Mouse (Mus musculus) midbrain, postnatal 0 days (tissue): Measurements from ENCODE around the gene Tk1. TPM values are rescaled to one million over a fixed set of nuclear protein-coding genes. Genes with fewer than 3 reads are reported as not detected.

Source experiments
- ATAC-seq: fragments of 200-750 bp; cut with Nextera tagmentation; 2 replicates; pipeline ENCODE4 v1.8.0; 2017; ENCODE audit warnings: moderate number of reproducible peaks, mild to moderate bottlenecking, moderate TSS enrichment, moderate library complexity; ENCODE audit not compliant: low FRiP score
- DNase-seq: peaks from one replicate; pipeline ENCODE4 v3.0.0-alpha.2; 2015; ENCODE audit warnings: low spot score
- H3K27ac ChIP-seq: fragments of 300-500 bp; sonication (generic); 2 replicates; pipeline ENCODE4 v1.5.1; 2014; ENCODE audit warnings: low read depth, mild to moderate bottlenecking, low read length, mixed read lengths
- H3K27me3 ChIP-seq: fragments of 300-500 bp; sonication (generic); 2 replicates; pipeline ENCODE4 v1.6.1; 2014; ENCODE audit warnings: low read length, control low read depth, mixed read lengths; ENCODE audit not compliant: insufficient read depth
- H3K36me3 ChIP-seq: fragments of 300-500 bp; sonication (generic); 2 replicates; pipeline ENCODE4 v1.6.1; 2014; ENCODE audit warnings: low read length, control low read depth, mixed read lengths; ENCODE audit not compliant: insufficient read depth
- H3K4me1 ChIP-seq: fragments of 300-500 bp; sonication (generic); 2 replicates; pipeline ENCODE4 v1.6.1; 2014; ENCODE audit warnings: mild to moderate bottlenecking, control low read depth, antibody characterized with exemption, low read length, mixed read lengths; ENCODE audit not compliant: insufficient read depth
- H3K4me2 ChIP-seq: fragments of 300-500 bp; sonication (generic); 2 replicates; pipeline ENCODE4 v1.6.1; 2014; ENCODE audit warnings: low read depth, mild to moderate bottlenecking, low read length, mixed read lengths; ENCODE audit not compliant: poor library complexity, severe bottlenecking
- H3K4me3 ChIP-seq: fragments of 300-500 bp; sonication (generic); 2 replicates; pipeline ENCODE4 v1.5.1; 2014; ENCODE audit warnings: low read depth, mild to moderate bottlenecking, low read length, moderate library complexity
- H3K9ac ChIP-seq: fragments of 300-500 bp; sonication (generic); replicated peaks from 2 replicates; pipeline ENCODE4 v1.6.1; 2014; ENCODE audit warnings: mild to moderate bottlenecking, low read length, moderate library complexity, mixed read lengths; ENCODE audit not compliant: poor library complexity, severe bottlenecking
- H3K9me3 ChIP-seq: fragments of 300-500 bp; sonication (generic); 2 replicates; pipeline ENCODE4 v1.6.1; 2016; ENCODE audit warnings: low read length, control low read depth
- CTCF ChIP-seq: IDR thresholded peaks from 2 replicates; pipeline ENCODE4 v1.5.1; 2016; ENCODE audit warnings: antibody characterized with exemption, mild to moderate bottlenecking
- WGBS: fragments of 180-500 bp; shearing (Covaris S2); extraction: QIAGEN DNeasy Blood & Tissue Kit; methylation state at CpG from one replicate; pipeline ENCODE4 v1.1.7; 2014; 5-methylcytosine and 5-hydroxymethylcytosine counted together
- polyA plus RNA-seq: library from polyadenylated mRNA; unstranded; fragments of >200 nt; fragmentation: Nextera tagmentation; extraction: Ambion mirVana; gene quantifications from 2 replicates; pipeline ENCODE4 v1.2.1, GENCODE M21; 2015
- total RNA-seq: library from RNA; depleted of rRNA; stranded (reverse); fragments of >200 nt; gene quantifications from 2 replicates; pipeline ENCODE4 v1.2.3, GENCODE M21; 2014

The Tk1 gene
- total and polyA plus RNA-seq, 2 experiments from 2014 or later: 6.5 to 8.8 TPM

DNA sequence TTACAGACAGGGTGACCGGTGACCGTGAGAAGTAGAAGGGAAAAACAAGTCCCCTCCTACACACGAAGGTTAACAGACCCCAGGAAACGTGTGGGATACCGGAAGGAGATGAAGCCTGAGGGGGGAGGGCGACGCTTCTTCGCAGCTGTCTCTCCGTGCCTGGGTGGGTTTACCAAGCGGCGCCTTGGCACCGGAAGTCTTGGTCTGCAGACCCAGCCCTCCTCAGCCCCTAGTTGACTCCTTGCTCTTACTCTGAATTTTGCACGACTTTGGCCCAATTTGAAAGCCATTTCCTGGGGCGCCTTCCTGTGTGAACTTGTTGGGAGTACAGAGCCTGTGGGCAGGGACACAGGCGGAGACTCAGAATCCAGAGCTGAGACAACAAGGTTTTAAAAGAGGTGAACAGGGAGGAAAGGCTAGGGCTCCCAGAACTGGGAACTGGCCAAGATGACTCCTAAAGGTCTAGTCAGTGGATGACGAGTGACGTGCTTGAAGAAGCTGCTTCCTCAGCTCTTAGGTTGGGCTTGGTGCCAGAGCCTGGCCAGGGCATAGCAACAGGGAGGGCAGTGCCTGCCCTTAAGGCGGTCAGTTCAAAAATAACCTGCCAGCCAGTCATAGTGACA lies 44.6 kb downstream of the Tk1 start:
- no peaks in the 10 kb centered on the region for H3K9me3 ChIP-seq
- no peaks in the 10 kb centered on the region; the same call in 1 of the 2 replicates for H3K4me1 ChIP-seq
- H3K27me3 ChIP-seq: peaks cover 28% of the 10 kb centered on the region
- WGBS: 30% methylated on average over 18 of the region's 18 CpGs
- peak; percentile 24 for DNase-seq
- no peak for TF ChIP-seq CTCF
- no peak for ATAC-seq
- no peaks in the 10 kb centered on the region for H3K36me3 ChIP-seq
- no peak overlapping the region; the same call in 1 of the 2 replicates for H3K27ac ChIP-seq
- H3K4me3 ChIP-seq: no peak overlapping the region
- peak overlapping the region; percentile 44; the same call in 1 of the 2 replicates for H3K4me2 ChIP-seq
- no peak overlapping the region for H3K9ac ChIP-seq

DNA sequence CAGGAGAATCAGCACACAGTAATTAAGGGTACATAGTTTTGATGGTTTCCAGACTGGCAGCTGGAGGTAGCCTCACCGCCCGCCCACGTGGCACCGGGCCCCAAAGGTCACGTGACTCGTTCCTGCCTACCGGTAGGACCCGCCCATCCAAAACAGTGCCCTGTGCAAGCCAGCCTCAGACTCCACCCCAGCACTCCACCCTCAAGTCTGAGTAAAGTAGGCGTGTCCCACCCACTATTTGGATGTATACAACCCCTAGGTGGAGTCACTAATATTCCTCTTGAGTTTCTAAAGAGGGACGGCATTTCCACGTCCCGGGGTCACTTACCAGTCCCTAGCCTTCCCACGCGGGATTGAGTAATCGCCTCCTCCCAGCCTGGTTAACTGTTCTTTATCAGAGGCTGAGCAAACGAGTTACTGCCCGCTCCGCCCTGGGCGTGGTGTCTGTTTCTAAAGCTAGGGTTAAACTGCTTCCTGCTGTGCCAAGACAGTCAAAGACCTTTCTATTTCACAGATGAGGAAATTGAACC lies 45.2 kb downstream of the Tk1 start:
- H3K36me3 ChIP-seq: no peaks in the 10 kb centered on the region
- H3K4me2 ChIP-seq: peak overlapping the region; percentile 44
- DNase-seq (no peak), ATAC-seq (no peak)
- H3K27ac ChIP-seq: no peak overlapping the region; the same call in 1 of the 2 replicates
- peak overlapping the region; percentile 23; the same call in 1 of the 2 replicates for H3K4me3 ChIP-seq
- 8% methylated on average over 19 of the region's 19 CpGs for WGBS
- peaks cover 28% of the 10 kb centered on the region for H3K27me3 ChIP-seq
- H3K9me3 ChIP-seq: no peaks in the 10 kb centered on the region
- no peak overlapping the region for H3K9ac ChIP-seq
- TF ChIP-seq CTCF: no peak
- H3K4me1 ChIP-seq: no peaks in the 10 kb centered on the region; the same call in 1 of the 2 replicates

DNA sequence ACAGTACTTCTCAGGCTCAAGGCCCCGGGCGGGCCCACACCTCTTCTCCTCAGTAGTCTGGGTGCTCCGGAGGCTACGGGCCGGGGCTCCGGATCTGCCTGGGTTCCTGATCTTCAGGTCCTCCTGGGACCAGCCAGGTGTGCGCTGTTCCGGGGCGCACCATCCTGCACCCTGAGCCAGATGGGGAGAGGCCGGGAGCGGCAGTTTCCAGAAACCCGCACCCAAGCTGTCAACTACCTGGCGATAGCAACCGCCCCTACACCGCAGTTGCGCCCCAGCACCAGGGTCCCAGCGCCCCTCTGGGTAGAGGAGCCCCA lies 45.7 kb downstream of the Tk1 start:
- no peaks in the 10 kb centered on the region; the same call in 1 of the 2 replicates for H3K4me1 ChIP-seq
- no peaks in the 10 kb centered on the region for H3K36me3 ChIP-seq
- DNase-seq (no peak), ATAC-seq (no peak)
- peak overlapping the region; percentile 23 for H3K4me3 ChIP-seq
- no peak for TF ChIP-seq CTCF
- peak overlapping the region; percentile 44 for H3K4me2 ChIP-seq
- H3K9me3 ChIP-seq: no peaks in the 10 kb centered on the region
- H3K27ac ChIP-seq: peak overlapping the region; percentile 57; the same call in 1 of the 2 replicates
- WGBS: 2% methylated on average over 17 of the region's 17 CpGs
- H3K9ac ChIP-seq: no peak overlapping the region
- peaks cover 28% of the 10 kb centered on the region for H3K27me3 ChIP-seq

DNA sequence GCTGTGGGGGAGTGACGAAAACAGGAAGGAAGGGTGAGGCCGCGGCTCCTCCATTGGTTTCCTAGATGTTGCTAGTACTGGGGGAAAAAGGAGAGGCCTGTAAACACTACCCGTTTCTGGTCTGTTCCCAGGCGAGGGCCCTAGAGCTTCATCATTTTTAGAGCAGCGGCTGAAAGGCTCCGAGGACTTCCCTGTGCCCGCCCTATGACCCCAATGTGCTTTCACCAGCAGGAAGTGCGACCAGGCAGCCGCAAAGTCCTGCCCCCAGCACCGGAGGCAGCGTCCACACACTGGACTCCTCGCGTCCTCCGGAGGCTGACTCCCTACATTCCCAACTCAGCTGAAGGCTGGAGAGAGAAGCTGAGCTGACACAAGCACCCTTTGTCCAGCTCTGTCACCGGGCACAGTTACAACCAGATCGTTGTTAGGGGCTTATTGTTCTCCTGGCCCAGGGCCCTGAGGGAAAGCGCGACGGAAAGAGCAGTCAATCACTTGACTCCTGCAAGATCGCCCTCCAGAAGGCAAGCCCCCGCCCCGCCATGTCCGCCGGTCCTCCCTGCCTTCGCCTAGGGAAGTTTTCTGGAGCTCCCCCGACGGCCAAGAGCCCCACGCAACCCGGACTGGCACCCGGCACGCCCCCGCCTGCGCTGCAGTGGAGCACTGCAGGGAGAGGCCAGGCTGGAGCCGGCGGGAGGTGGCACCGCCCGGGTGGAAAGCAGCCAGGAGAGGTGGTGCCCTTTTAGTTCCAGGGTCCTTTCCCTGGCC lies 46.3 kb downstream of the Tk1 start:
- Histone ChIP-seq H3K4me1 (no peaks in the 10 kb centered on the region; the same call in 1 of the 2 replicates), H3K9ac (no peak overlapping the region), H3K27ac (peak overlapping the region; percentile 57), H3K4me2 (peak overlapping the region; percentile 44), H3K27me3 (peaks cover 28% of the 10 kb centered on the region), H3K9me3 (no peaks in the 10 kb centered on the region), H3K36me3 (no peaks in the 10 kb centered on the region), H3K4me3 (peak overlapping the region; percentile 23)
- ATAC-seq (peak; percentile 48; the same call in 1 of the 2 replicates), DNase-seq (peak; percentile 71)
- no peak for TF ChIP-seq CTCF
- WGBS: 12% methylated on average over 38 of the region's 38 CpGs

DNA sequence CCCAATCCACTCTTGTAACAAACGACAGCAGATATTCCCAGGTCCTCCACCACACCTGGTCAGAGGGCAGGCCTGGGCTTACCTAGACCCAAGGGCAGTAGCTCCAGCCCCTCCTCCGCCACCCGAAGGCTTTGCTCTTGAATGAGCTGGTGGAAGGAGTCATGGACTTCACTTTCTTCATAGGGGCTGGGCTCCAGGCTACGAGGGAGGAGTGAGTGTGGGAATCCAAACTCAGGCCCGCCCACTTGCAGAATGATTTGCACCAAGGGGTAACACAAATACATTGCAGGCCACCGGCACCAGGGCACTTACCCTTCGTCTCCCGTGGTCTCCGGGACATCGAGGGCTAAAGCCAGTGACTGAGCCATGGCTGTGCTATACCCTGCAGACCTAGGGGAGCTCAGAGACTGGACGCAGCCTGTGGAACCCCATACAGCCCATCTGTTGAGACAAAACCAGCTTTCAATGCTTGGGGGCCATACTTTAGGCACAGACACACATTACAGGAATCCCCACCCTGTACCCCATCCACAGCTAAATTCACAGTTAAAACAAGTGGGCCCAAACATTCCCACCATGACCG lies 47.0 kb downstream of the Tk1 start:
- no peaks in the 10 kb centered on the region for H3K9me3 ChIP-seq
- no peak overlapping the region for H3K4me3 ChIP-seq
- no peak for ATAC-seq
- H3K27me3 ChIP-seq: peaks cover 26% of the 10 kb centered on the region
- no peak for TF ChIP-seq CTCF
- no peak overlapping the region; the same call in 1 of the 2 replicates for H3K4me2 ChIP-seq
- WGBS: 77% methylated on average over 12 of the region's 12 CpGs
- H3K4me1 ChIP-seq: no peaks in the 10 kb centered on the region; the same call in 1 of the 2 replicates
- H3K27ac ChIP-seq: peak overlapping the region; percentile 57
- no peak for DNase-seq
- no peak overlapping the region for H3K9ac ChIP-seq
- no peaks in the 10 kb centered on the region for H3K36me3 ChIP-seq
